Mouse (Mus musculus) limb, embryonic 13.5 days (tissue): ENCODE measurements around the gene Ccdc103. TPM values are rescaled to one million over a fixed set of nuclear protein-coding genes. Genes with fewer than 3 reads are reported as not detected.
A peak's percentile ranks its signal among the peaks of the same experiment; 100 is the strongest.

Source experiments
- ATAC-seq: fragments of 200-750 bp; cut with Nextera tagmentation; 2 replicates; pipeline ENCODE4 v1.8.0; 2017; ENCODE audit warnings: low read depth, moderate number of reproducible peaks, moderate TSS enrichment; ENCODE audit not compliant: low FRiP score
- H3K27ac ChIP-seq: fragments of 300-500 bp; sonication (generic); 2 replicates; pipeline ENCODE4 v1.5.1; 2015; ENCODE audit warnings: inconsistent platforms, mild to moderate bottlenecking, moderate library complexity
- H3K27me3 ChIP-seq: fragments of 300-500 bp; sonication (generic); 2 replicates; pipeline ENCODE4 v1.6.1; 2015; ENCODE audit warnings: mild to moderate bottlenecking, inconsistent platforms
- H3K36me3 ChIP-seq: fragments of 300-500 bp; sonication (generic); 2 replicates; pipeline ENCODE4 v1.6.1; 2015; ENCODE audit warnings: inconsistent platforms, mild to moderate bottlenecking, moderate library complexity
- H3K4me1 ChIP-seq: fragments of 300-500 bp; sonication (generic); 2 replicates; pipeline ENCODE4 v1.6.1; 2015; ENCODE audit warnings: inconsistent platforms
- H3K4me2 ChIP-seq: fragments of 300-500 bp; sonication (generic); replicated peaks from 2 replicates; pipeline ENCODE4 v1.6.1; 2015; ENCODE audit warnings: inconsistent platforms, mild to moderate bottlenecking, moderate library complexity
- H3K4me3 ChIP-seq: fragments of 300-500 bp; sonication (generic); 2 replicates; pipeline ENCODE4 v1.5.1; 2015; ENCODE audit warnings: moderate library complexity, mild to moderate bottlenecking, inconsistent platforms
- H3K9ac ChIP-seq: fragments of 300-500 bp; sonication (generic); 2 replicates; pipeline ENCODE4 v1.6.1; 2015; ENCODE audit warnings: mild to moderate bottlenecking, inconsistent platforms
- H3K9me3 ChIP-seq: fragments of 300-500 bp; sonication (generic); 2 replicates; pipeline ENCODE4 v1.6.1; 2016; ENCODE audit warnings: inconsistent platforms
- WGBS: fragments of 180-500 bp; shearing (Covaris S2); methylation state at CpG from one replicate; pipeline ENCODE4 v1.1.7; 2015; 5-methylcytosine and 5-hydroxymethylcytosine counted together
- polyA plus RNA-seq: library from polyadenylated mRNA; unstranded; fragments of >200 nt; fragmentation: Nextera tagmentation; extraction: Ambion mirVana; gene quantifications from 2 replicates; pipeline ENCODE4 v1.2.1, GENCODE M21; 2015

Gene Ccdc103
- polyA plus RNA-seq, 1 experiment from 2014 or later = 1.0 TPM

DNA sequence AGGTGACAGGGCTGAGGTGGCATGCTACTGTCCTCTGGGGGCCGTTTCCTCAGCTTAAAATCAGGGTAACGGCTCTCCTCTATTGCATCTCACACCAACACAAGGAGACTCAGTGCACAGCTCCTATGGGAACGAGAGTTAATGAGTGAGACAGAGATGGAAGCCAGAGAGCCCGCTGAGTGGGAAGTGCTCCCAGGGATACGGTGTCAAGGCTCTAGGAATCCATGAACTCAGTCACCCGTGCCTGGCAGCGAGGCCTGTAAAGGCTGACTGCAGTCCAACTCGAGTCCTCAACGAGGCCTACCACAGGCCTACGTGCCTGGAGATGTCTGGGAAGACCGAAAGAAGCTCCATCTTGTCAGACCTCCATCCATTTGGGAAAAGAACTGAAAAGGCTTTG is 22.1 kb upstream of the Ccdc103 start:
- Histone ChIP-seq H3K36me3 (peaks cover 96% of the 10 kb centered on the region), H3K27me3 (no peaks in the 10 kb centered on the region), H3K4me1 (peaks cover 19% of the 10 kb centered on the region), H3K4me3 (no peak overlapping the region), H3K9ac (no peak overlapping the region), H3K9me3 (no peaks in the 10 kb centered on the region), H3K4me2 (no peak overlapping the region), H3K27ac (no peak overlapping the region)
- ATAC-seq = no peak
- 93% methylated on average over 11 of the region's 11 CpGs for WGBS

GRCm38 (mm10) chr11:102859933-102860332 is 21.1 kb upstream of the Ccdc103 start:
- no peak for ATAC-seq
- no peak overlapping the region for H3K4me2 ChIP-seq
- H3K36me3 ChIP-seq = peaks cover 92% of the 10 kb centered on the region
- H3K4me3 ChIP-seq = no peak overlapping the region
- no peaks in the 10 kb centered on the region for H3K9me3 ChIP-seq
- H3K9ac ChIP-seq = no peak overlapping the region
- WGBS = 92% methylated on average over 8 of the region's 8 CpGs
- peaks cover 19% of the 10 kb centered on the region for H3K4me1 ChIP-seq
- H3K27me3 ChIP-seq = no peaks in the 10 kb centered on the region
- no peak overlapping the region for H3K27ac ChIP-seq

DNA sequence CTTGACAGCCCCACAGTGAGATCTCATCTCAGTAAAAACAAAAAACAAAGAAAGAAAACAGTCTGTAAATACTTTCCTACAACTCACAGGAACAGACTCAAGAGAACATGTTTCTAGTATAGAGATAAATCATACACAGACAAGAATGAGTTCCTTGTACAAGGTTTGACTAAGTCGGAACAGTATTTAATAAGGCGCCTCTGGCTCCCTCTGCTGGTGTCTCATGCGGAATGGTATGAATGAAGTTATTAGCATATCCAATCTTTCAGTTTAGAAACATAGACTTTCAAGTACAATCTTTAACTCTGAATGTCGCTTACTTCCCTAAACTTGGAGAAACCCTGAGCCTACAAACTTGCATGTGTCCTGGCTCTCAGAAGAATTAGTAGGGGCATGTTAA is 16.7 kb upstream of the Ccdc103 start:
- Histone ChIP-seq H3K4me3 (no peak overlapping the region), H3K9ac (no peak overlapping the region), H3K4me2 (no peak overlapping the region), H3K27me3 (no peaks in the 10 kb centered on the region), H3K27ac (peak overlapping the region; percentile 28; the same call in 1 of the 2 replicates), H3K4me1 (no peaks in the 10 kb centered on the region), H3K9me3 (no peaks in the 10 kb centered on the region), H3K36me3 (peaks cover 93% of the 10 kb centered on the region)
- ATAC-seq = no peak
- WGBS = 37% methylated on average over 4 of the region's 4 CpGs

DNA sequence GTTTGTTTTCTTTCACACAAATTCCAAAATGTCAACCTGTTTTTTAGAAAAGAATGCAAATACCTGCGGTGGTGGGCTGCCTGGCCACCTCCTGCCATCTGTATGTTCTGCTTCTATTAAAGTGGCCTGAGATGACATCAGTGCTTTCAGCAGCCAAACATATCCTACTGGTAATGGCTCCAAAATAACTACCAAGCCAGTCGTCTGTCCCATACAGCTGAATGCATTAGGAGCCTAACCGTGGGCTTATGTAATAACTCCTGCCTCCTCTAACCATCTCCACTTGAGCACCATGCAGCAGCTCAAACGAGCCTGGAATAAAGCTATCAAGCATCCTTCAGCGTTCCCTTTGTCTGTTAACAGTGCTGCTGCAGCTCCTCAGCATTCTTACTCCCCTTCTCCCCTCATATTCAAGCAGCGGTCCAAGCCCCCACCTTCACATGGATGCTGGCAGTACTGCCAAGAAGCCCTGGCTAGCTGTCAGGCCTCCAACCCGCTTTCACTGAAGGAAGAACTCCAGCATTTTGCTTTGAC is 6.1 kb upstream of the Ccdc103 start:
- no peak overlapping the region for H3K9ac ChIP-seq
- peaks cover 66% of the 10 kb centered on the region for H3K36me3 ChIP-seq
- no peak overlapping the region for H3K4me2 ChIP-seq
- H3K4me1 ChIP-seq = peaks cover 8% of the 10 kb centered on the region
- no peak overlapping the region for H3K27ac ChIP-seq
- no peaks in the 10 kb centered on the region for H3K27me3 ChIP-seq
- H3K4me3 ChIP-seq = no peak overlapping the region
- WGBS = 91% methylated on average over 7 of the region's 7 CpGs
- no peak for ATAC-seq
- no peaks in the 10 kb centered on the region for H3K9me3 ChIP-seq

GRCm38 (mm10) chr11:102879558-102879957 is 1.4 kb upstream of the Ccdc103 start:
- Histone ChIP-seq H3K27me3 (peaks cover 10% of the 10 kb centered on the region), H3K4me3 (peak overlapping the region; percentile 82), H3K4me1 (peaks cover 16% of the 10 kb centered on the region), H3K9me3 (no peaks in the 10 kb centered on the region), H3K36me3 (peaks cover 30% of the 10 kb centered on the region), H3K4me2 (peak overlapping the region; percentile 78), H3K27ac (no peak overlapping the region), H3K9ac (peak overlapping the region; percentile 89)
- WGBS = 86% methylated on average over 2 of the region's 2 CpGs
- no peak for ATAC-seq

GRCm38 (mm10) chr11:102881314-102882198 is 552 bp downstream of the Ccdc103 start:
- Histone ChIP-seq H3K4me3 (peak overlapping the region; percentile 82), H3K4me1 (peaks cover 16% of the 10 kb centered on the region), H3K27me3 (peaks cover 25% of the 10 kb centered on the region), H3K27ac (peak overlapping the region; percentile 80; the same call in 1 of the 2 replicates), H3K36me3 (peaks cover 12% of the 10 kb centered on the region), H3K4me2 (peak overlapping the region; percentile 78), H3K9me3 (no peaks in the 10 kb centered on the region), H3K9ac (peak overlapping the region; percentile 89)
- 15% methylated on average over 13 of the region's 13 CpGs for WGBS
- ATAC-seq = peak; percentile 32

GRCm38 (mm10) chr11:102884616-102885219 is 3.7 kb downstream of the Ccdc103 start, which contains the start of gene Fam187a:
Fam187a (plus strand) TSS chr11:102885169.
- no peaks in the 10 kb centered on the region for H3K36me3 ChIP-seq
- no peak within 1 kb of the TSS for H3K4me3 ChIP-seq
- no peaks in the 10 kb centered on the region for H3K9me3 ChIP-seq
- peaks cover 10% of the 10 kb centered on the region for H3K4me1 ChIP-seq
- peaks cover 33% of the 10 kb centered on the region for H3K27me3 ChIP-seq
- no peak within 1 kb of the TSS for H3K27ac ChIP-seq
- no peak within 1 kb of the TSS for H3K9ac ChIP-seq
- ATAC-seq = no peak
- WGBS = 54% methylated on average over 10 of the region's 10 CpGs
- H3K4me2 ChIP-seq = no peak within 1 kb of the TSS

DNA sequence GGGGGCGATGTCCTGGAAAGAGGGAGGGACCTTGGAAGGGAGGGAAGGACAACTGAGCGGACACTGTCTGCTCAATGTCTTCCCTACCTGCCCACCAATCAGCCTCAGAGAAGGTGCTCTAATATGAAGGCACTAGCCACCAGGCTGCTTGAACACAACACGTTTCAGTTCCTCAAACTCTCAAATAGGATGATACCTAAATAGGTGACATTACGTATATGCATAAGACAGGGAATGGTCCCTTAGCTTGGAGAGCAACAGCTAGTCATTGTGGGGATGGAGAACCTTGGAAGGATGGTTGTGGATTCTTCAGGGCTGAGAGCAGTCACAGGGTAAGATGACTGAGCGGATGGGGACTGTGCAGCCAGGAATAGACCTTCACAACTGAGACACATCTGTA is 6.4 kb downstream of the Ccdc103 start:
- WGBS = 75% methylated on average over 5 of the region's 5 CpGs
- no peak overlapping the region for H3K9ac ChIP-seq
- no peaks in the 10 kb centered on the region for H3K4me1 ChIP-seq
- no peaks in the 10 kb centered on the region for H3K9me3 ChIP-seq
- H3K4me2 ChIP-seq = no peak overlapping the region
- no peak for ATAC-seq
- H3K36me3 ChIP-seq = no peaks in the 10 kb centered on the region
- no peak overlapping the region for H3K4me3 ChIP-seq
- no peak overlapping the region for H3K27ac ChIP-seq
- H3K27me3 ChIP-seq = peaks cover 41% of the 10 kb centered on the region

GRCm38 (mm10) chr11:102888135-102888534 is 7.1 kb downstream of the Ccdc103 start:
- Histone ChIP-seq H3K9ac (peak overlapping the region; percentile 25; the same call in 1 of the 2 replicates), H3K27ac (no peak overlapping the region), H3K9me3 (no peaks in the 10 kb centered on the region), H3K36me3 (no peaks in the 10 kb centered on the region), H3K4me1 (no peaks in the 10 kb centered on the region), H3K27me3 (peaks cover 38% of the 10 kb centered on the region), H3K4me2 (no peak overlapping the region), H3K4me3 (no peak overlapping the region)
- WGBS = 63% methylated on average over 3 of the region's 3 CpGs
- ATAC-seq = no peak

GRCm38 (mm10) chr11:102890096-102890495 is 9.1 kb downstream of the Ccdc103 start:
- H3K4me3 ChIP-seq = no peak overlapping the region
- no peak overlapping the region for H3K4me2 ChIP-seq
- ATAC-seq = no peak
- H3K27me3 ChIP-seq = peaks cover 51% of the 10 kb centered on the region
- H3K9me3 ChIP-seq = no peaks in the 10 kb centered on the region
- H3K27ac ChIP-seq = no peak overlapping the region
- no peaks in the 10 kb centered on the region for H3K36me3 ChIP-seq
- WGBS = 58% methylated on average over 5 of the region's 5 CpGs
- no peak overlapping the region for H3K9ac ChIP-seq
- peaks cover 7% of the 10 kb centered on the region; the same call in 1 of the 2 replicates for H3K4me1 ChIP-seq

DNA sequence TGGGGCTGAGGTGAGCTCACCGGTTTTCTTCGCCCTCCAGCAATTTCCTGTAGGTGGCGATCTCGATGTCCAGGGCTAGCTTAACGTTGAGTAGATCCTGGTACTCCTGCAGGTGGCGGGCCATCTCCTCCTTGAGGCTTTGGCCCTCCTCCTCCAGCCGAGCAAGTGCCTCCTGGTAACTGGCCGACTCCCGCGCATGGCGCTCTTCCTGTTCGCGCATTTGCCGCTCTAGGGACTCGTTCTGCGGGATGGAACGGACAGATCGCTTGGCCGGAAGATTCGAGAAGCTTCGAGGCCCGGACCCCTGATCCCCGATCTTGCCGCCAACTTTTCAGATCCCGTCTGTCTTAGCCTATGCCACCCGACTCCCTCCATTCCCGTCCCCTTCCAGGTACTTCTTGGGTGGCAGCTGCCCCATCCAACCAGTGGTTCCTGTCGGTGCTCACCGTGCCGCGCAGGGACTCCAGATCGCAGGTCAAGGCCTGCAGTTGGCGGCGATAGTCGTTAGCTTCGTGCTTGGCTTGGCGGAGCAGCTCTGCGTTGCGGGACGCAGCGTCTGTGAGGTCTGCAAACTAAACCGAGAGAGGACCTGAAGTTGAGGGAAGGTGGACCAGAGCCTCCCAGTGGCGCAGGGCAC is 12.1 kb downstream of the Ccdc103 start:
- H3K36me3 ChIP-seq = no peaks in the 10 kb centered on the region
- H3K27ac ChIP-seq = no peak overlapping the region
- H3K4me3 ChIP-seq = peak overlapping the region; percentile 48
- 1% methylated on average over 43 of the region's 43 CpGs for WGBS
- H3K4me2 ChIP-seq = peak overlapping the region; percentile 81
- peaks cover 7% of the 10 kb centered on the region; the same call in 1 of the 2 replicates for H3K4me1 ChIP-seq
- H3K9me3 ChIP-seq = no peaks in the 10 kb centered on the region
- peak overlapping the region; percentile 72 for H3K9ac ChIP-seq
- peak; percentile 80 for ATAC-seq
- H3K27me3 ChIP-seq = peaks cover 56% of the 10 kb centered on the region

- Histone ChIP-seq H3K4me1 (peaks cover 7% of the 10 kb centered on the region; the same call in 1 of the 2 replicates), H3K27ac (no peak overlapping the region), H3K9me3 (no peaks in the 10 kb centered on the region), H3K36me3 (no peaks in the 10 kb centered on the region), H3K9ac (no peak overlapping the region), H3K4me3 (no peak overlapping the region), H3K4me2 (no peak overlapping the region), H3K27me3 (peaks cover 56% of the 10 kb centered on the region)
- 88% methylated on average over 4 of the region's 4 CpGs for WGBS
- no peak for ATAC-seq
Observed at GRCm38 (mm10) chr11:102894716-102895115, 13.7 kb downstream of the Ccdc103 start.
